Mouse (Mus musculus): ENCODE data around the gene Mrps7. TPM values are rescaled to one million over a fixed set of nuclear protein-coding genes. Genes with fewer than 3 reads are reported as not detected.

Gene Mrps7
- total RNA-seq, 2 experiments from 2014 or later: 80.1 to 85.7 TPM

DNA sequence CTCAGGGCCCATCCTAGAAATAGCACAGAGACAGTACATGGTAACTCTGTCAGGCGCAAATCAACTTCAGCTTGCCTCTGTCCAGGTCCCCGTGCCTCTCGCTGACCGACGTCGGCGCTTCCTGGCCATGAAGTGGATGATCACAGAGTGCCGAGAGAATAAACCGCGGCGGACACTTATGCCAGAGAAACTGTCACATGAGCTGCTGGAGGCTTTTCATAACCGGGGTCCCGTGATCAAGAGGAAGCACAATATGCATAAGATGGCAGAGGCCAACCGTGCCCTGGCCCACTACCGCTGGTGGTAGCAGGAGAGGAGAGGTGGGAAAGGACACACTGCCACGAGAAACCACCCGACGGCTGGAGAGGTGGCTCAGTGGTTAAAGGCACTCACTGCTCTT is 3.0 kb downstream of the Mrps7 start:
- intact Hi-C loops (cut with DNase I): no loop called here

DNA sequence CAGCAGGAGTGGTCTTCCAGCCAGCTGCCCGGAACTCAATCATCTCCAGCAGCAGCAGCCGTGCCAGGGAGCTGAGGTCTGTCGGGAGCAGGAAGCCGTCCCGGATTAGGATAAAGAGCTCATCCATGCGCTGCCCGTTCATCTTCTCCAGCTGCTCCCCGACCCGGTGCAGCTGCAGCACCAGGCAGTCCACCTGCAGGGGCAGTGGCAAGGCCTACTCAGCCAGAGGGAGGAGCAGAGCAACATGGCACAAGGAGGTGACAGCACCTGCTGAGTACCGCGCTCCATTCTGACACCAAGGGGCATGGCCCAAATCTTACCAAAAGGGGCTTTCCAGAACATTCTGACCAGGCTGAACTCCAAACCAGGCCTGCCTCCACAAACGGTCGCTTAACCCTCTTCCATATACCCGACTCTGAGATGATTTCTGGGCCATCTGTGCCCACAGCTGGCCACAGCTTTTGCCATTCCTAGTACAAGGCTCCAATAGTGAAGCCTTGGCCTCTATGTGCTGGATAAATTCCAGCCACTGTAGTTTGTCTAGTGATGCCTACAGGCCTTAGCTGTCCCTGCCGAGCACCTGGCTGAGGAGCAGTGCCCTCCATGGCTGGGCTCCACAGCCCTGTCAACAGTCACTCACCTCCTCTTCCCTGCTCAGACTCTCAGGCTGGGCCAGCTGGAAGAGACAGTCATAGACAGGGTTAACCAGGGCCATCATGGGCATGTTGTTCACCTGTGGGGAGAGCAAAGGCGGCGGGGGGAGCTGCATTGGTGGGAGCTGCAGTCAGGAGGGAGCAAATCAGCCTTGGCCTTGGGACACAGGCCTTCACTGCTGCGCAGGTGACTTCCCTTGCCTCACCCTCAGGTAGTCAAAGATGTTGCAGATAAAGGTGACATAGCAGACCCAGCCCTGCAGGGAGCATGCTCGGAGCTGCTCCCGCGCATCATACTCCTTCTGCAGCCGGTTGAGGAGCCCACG is 5.0 kb downstream of the Mrps7 start:
- intact Hi-C loops (cut with DNase I): no loop called here
- no peak for DNase-seq

More for the DNA sequence above, 3.0 kb downstream of the Mrps7 start:
- DNase-seq: no peak

GRCm38 (mm10) chr11:115609576-115609975 is 5.9 kb downstream of the Mrps7 start:
- DNase-seq: no peak
- intact Hi-C loops (cut with DNase I): no loop called here

GRCm38 (mm10) chr11:115611173-115611572 is 7.4 kb downstream of the Mrps7 start:
- no peak for DNase-seq
- intact Hi-C loops (cut with DNase I): loop anchor here (5.0 kb wide), 1 partner anchor 129 kb away; no protein-coding TSS in a partner anchor

DNA sequence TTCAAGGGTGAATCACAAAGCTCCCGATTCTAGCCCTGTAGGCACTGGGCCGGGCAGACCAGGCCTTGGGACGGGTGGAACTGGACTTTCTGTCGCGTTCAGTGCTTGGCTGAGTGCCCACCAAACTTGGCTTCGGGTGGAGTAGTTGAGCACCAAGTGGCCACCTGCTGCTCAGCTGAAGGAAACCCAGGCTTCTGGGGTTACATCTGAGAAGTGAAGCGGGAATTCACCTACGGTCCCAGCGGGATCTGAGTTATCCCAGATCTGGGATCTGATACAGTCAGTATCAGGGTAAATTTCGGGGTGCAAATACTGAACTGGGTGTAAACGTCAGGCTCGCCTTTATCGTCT is 8.3 kb downstream of the Mrps7 start:
- intact Hi-C loops (cut with DNase I): loop anchor here (5.0 kb wide), 1 partner anchor 130 kb away; no protein-coding TSS in a partner anchor
- peak; percentile 83 to 85 for DNase-seq

DNA sequence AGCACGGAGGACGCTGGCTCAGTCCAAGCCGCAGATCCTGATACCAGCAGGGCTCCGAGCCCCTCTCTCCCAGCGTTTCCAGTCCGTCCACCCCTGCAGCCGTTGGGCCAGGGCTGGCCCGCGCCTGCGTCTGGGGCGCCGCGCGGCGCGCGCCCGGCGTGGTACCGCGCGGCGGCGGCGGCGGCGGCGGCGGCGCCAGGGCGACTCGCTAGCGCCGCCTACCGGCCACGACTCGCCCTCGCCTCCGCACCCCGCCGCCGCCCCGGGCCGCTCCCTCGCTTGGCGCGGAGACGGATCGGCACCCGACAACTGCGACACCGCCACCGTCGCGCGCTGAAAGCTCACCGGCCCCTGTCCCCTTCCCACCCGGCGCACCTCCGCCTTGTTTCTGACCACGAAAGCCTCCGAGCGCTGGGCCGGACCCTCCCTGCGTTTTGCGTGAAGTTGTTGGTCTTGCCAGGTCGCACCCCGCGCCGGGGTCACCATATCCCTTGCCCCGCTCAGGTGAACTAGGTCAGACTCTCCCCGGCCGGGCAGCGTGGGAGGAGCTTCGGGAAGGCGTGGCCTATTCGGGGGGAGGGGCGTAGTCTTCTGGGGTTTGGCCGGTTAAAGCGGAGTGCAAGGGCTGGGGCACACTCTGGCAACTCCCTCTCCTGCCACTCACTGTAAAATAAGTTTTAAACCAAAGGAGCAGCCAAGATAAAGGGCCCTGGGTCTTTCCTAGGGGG is 8.8 kb downstream of the Mrps7 start, which contains the start of gene Mif4gd:
Gene Mif4gd (minus strand): TSS at position 560 of the 728 bp plus-strand sequence.
- intact Hi-C loops (cut with DNase I): loop anchor here (5.0 kb wide), 1 partner anchor 130 kb away; no protein-coding TSS in a partner anchor
- DNase-seq: peak; percentile 95

GRCm38 (mm10) chr11:115613138-115613945 is 9.6 kb downstream of the Mrps7 start:
- intact Hi-C loops (cut with DNase I): loop anchor here (5.0 kb wide), 1 partner anchor 131 kb away; no protein-coding TSS in a partner anchor
- no peak for DNase-seq

DNA sequence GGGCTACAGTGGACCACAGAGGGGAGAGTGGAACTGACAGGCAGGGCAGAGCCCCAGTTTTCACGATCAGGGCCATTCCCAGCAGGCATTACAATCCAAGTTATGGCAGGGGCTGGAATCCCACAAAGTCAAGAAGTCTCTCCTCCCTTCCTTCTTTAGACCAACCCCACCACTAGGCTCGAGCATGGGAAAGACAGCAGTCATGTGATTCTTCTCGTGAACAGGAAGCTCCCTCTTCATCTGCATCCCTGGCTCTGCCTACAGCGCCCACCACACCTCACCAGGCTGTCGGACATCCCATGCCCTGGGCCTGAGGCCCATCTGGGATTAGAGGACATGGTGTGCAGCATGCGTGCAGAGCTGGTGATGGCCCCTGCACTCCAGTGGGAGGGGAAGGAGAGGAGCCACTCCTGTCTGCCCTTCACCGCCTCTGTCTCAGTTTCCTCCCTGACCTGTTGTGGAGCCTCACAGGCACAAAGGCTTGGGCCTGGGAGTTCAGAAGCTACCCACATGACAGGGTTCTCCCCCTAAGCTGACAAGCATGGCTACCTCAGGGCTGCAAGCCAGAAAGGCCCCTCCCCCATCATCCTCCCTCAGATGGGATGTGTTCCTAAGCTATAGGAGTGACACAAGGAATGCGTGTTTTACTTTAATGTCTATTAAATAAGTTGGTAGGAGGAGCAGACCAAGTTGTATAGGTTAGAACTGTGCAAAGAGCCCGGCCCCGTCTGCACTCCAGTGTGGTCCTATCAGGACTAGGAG is 10.8 kb downstream of the Mrps7 start:
- intact Hi-C loops (cut with DNase I): loop anchor here (5.0 kb wide), 1 partner anchor 132 kb away; no protein-coding TSS in a partner anchor
- DNase-seq: no peak

DNA sequence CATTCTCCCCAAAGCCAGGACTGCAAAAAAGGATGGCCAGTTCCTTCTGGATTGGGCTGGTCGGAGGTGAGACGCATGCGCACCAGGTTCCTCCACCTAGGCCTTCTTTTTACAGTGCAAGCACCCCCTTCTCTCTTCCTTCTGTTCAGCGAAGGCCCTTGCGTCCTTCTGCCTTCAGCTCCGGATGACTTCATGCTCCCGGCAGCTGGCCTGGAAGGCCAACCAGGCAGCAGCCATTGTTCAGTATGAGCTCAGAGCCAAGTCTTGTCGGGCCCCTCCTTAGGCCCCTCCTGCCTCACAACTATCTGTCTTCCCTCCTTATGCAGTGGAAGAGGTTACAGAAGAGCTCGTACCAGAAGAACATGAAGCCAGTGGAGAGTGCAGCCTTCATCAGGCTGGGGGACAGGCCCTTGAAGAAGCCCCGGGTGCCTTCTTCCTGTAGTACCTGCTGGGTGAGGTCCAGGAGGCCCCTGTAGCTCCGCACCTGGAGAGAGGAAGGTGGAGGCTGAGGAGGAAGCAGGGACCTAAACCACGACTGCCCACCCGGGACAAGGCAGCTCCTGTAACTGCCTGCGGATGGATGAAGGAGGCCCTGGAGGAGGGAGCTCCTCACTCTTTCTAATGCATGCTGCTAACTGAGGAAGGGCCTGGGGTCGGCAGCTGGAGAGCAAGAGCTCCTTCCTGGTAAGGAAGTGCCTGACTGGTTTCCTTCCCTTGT is 11.5 kb downstream of the Mrps7 start:
- intact Hi-C loops (cut with DNase I): no loop called here
- no peak for DNase-seq

GRCm38 (mm10) chr11:115615875-115616274 is 12.2 kb downstream of the Mrps7 start:
- DNase-seq: no peak
- intact Hi-C loops (cut with DNase I): no loop called here

- intact Hi-C loops (cut with DNase I): no loop called here
- no peak for DNase-seq
Measured at GRCm38 (mm10) chr11:115616371-115616770, 12.6 kb downstream of the Mrps7 start.

DNA sequence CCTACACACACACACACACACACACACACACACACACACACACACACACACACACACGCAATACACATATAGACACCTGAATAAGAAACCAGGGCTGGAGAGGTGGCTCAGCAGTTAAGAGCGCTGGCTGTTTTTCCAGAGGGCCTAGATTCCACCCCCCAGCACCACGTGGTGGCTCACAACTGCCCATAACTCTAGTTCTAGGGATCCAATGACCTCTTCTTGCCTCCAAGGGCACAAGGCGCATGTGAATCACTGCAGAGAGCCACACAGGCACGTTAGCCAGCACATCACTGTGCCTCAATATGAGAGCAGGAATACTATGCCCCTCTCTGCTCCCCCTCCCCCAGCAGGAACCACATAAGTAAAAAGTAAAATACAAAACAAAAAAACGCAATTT is 13.2 kb downstream of the Mrps7 start:
- no peak for DNase-seq
- intact Hi-C loops (cut with DNase I): no loop called here

GRCm38 (mm10) chr11:115618001-115618400 is 14.3 kb downstream of the Mrps7 start:
- DNase-seq: no peak
- intact Hi-C loops (cut with DNase I): no loop called here

GRCm38 (mm10) chr11:115618732-115619516 is 15.2 kb downstream of the Mrps7 start:
- intact Hi-C loops (cut with DNase I): no loop called here

DNA sequence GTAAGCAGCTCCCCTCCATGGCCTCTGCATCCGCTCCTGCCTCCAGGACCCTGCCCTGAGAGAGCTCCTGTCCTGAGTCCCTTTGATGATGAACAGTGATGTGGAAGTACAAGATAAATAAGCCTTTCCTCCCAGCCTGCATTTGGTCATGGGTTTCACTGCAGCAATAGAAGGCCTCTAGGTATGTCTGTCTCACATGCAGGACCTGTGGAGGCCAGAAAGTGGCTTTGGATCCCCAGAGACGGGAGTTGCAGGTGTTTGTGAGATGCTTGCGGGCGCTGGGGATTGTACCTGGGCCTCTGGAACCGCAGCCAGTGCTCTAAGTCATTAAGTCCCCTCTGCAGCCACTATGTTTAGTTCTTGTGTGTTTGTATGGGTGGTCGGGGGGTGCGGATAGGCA is 16.2 kb downstream of the Mrps7 start:
- intact Hi-C loops (cut with DNase I): no loop called here
- DNase-seq: no peak

More at GRCm38 (mm10) chr11:115618732-115619516, 15.2 kb downstream of the Mrps7 start:
- DNase-seq: no peak

DNA sequence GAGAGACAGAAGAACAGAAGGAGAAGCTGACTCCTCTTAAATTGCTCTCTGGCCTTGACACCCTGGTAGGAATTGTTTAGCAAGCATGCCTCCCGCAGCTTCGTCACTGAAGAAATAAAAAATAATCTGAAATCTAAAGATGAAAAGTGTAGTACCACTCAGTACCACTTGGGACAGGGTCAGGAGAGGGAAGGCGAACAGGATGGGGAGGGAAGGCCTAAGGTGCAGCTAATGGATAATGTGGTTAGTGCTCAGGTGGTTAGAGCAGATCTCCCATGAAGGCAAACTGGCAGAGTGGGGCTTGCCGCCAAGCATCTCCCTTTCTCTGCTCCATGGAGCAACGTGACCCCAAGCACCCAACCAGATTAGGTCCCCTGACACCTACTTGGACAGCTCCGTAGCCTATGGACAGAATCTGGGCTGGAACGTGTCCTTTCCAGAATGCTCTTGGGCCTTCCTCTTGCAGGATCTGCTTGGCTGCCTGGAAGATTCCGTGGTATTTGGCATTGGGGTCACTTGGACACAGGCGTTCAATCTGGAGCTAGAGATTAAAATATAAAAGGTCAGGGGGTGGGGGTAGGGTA is 19.9 kb downstream of the Mrps7 start:
- intact Hi-C loops (cut with DNase I): no loop called here
- DNase-seq: no peak

DNA sequence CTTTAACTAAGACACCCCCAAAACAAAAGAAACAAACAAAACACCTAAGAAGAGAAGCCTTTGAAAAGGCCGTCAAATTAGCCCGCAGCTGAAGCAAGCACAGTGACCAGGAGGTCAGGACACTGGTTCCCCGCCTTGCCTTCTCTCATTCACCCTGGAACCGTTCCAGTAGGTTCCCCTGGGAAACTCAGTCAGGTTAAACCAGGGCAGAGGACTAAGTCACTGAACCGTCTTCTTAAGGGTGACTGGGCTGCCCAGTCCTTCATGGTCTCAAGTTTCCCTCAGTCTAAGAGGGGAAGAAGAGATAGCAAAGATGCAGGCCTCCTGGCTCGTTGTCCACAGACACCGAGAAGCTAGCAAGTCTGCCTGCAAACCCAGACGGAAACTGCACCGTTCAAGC is 22.2 kb downstream of the Mrps7 start:
- DNase-seq: no peak
- intact Hi-C loops (cut with DNase I): loop anchor here (5.0 kb wide), 1 partner anchor 186 kb away; the partner anchor contains the start of genes Caskin2 and Tsen54
